Mouse (Mus musculus): ENCODE data around the gene Tekt5.

Gene Tekt5

GRCm38 (mm10) chr16:10339930-10340329 lies 55.4 kb downstream of the Tekt5 start:
- in situ Hi-C loops (cut with MboI; ENCODE audit: unreplicated experiment in 2 of 2): no loop called here

GRCm38 (mm10) chr16:10338601-10339000 lies 56.7 kb downstream of the Tekt5 start:
- in situ Hi-C loops (cut with MboI; ENCODE audit: unreplicated experiment in 2 of 2): no loop called here

GRCm38 (mm10) chr16:10337422-10338197 lies 57.7 kb downstream of the Tekt5 start:
- in situ Hi-C loops (cut with MboI; ENCODE audit: unreplicated experiment in 2 of 2): no loop called here

- in situ Hi-C loops (cut with MboI; ENCODE audit: unreplicated experiment in 2 of 2): no loop called here
These were observed 58.6 kb downstream of the Tekt5 start for GRCm38 (mm10) chr16:10336454-10337421.

- in situ Hi-C loops (cut with MboI; ENCODE audit: unreplicated experiment in 2 of 2): no loop called here
These were observed 59.3 kb downstream of the Tekt5 start for GRCm38 (mm10) chr16:10335953-10336352.

- in situ Hi-C loops (cut with MboI; ENCODE audit: unreplicated experiment in 2 of 2): no loop called here
These were observed 62.6 kb downstream of the Tekt5 start for GRCm38 (mm10) chr16:10332732-10333131.

GRCm38 (mm10) chr16:10330586-10331495 lies 64.4 kb downstream of the Tekt5 start:
- in situ Hi-C loops (cut with MboI; ENCODE audit: unreplicated experiment in 2 of 2): no loop called here

- in situ Hi-C loops (cut with MboI; ENCODE audit: unreplicated experiment in 2 of 2): no loop called here
These were observed 67.5 kb downstream of the Tekt5 start for GRCm38 (mm10) chr16:10327563-10328333.

- in situ Hi-C loops (cut with MboI; ENCODE audit: unreplicated experiment in 2 of 2): no loop called here
These were observed 75.2 kb downstream of the Tekt5 start for GRCm38 (mm10) chr16:10319914-10320569.

GRCm38 (mm10) chr16:10317197-10317544 lies 78.1 kb downstream of the Tekt5 start:
- in situ Hi-C loops (cut with MboI; ENCODE audit: unreplicated experiment in 2 of 2): no loop called here

- in situ Hi-C loops (cut with MboI; ENCODE audit: unreplicated experiment in 2 of 2): no loop called here
These were observed 78.6 kb downstream of the Tekt5 start for GRCm38 (mm10) chr16:10316493-10317196.

GRCm38 (mm10) chr16:10313646-10314088 lies 81.6 kb downstream of the Tekt5 start, which contains the start of gene Emp2:
Emp2 (minus strand) TSS chr16:10313968.
- in situ Hi-C loops (cut with MboI; ENCODE audit: unreplicated experiment in 2 of 2): no loop called here

GRCm38 (mm10) chr16:10313226-10313625 lies 82.1 kb downstream of the Tekt5 start:
- in situ Hi-C loops (cut with MboI; ENCODE audit: unreplicated experiment in 2 of 2): no loop called here

GRCm38 (mm10) chr16:10311989-10312388 lies 83.3 kb downstream of the Tekt5 start:
- in situ Hi-C loops (cut with MboI; ENCODE audit: unreplicated experiment in 2 of 2): no loop called here

- in situ Hi-C loops (cut with MboI; ENCODE audit: unreplicated experiment in 2 of 2): no loop called here
These were observed 84.2 kb downstream of the Tekt5 start for GRCm38 (mm10) chr16:10311086-10311485.

GRCm38 (mm10) chr16:10310507-10310906 lies 84.8 kb downstream of the Tekt5 start:
- in situ Hi-C loops (cut with MboI; ENCODE audit: unreplicated experiment in 2 of 2): no loop called here
